Mouse (Mus musculus) megakaryocyte, embryonic 14.5 days (primary cell): Measurements from ENCODE around the gene Herpud1.

Source experiments
- FLI1 ChIP-seq: IDR thresholded peaks from 2 replicates; pipeline ENCODE4 v1.6.1; 2012; ENCODE audit warnings: low read length, inconsistent platforms, mixed read lengths
- GATA1 ChIP-seq: IDR thresholded peaks from 3 replicates; pipeline ENCODE4 v1.6.1; 2012; ENCODE audit warnings: mixed read lengths, low read length, inconsistent platforms, borderline replicate concordance

DNA sequence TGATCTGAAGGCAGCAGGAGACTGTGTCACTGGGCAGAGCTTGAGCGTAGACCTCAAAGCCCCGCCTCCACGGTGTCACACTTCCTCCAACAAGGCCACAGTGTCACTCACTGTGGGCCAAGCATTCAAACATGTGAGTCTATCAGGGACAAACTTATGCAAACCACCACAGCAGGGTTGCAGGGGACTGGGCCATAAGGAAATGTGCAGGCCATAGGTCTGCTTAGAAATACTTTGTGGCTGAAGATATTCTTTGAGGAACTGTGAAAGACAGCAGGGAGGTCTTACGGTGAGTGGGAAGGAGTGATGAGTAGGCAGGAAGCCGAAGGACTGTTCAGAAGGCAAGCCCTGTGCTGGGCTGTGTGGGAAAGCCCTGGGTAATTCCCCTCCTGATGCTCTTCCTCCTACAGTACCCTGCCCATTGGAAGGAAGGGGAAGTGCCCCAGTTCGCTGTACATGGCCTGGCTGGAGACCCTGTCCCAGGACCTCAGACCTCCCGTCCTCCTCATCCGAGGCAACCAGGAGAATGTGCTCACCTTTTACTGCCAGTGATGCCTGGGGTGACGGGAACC is 20.7 kb upstream of the Herpud1 start:
- TF ChIP-seq GATA1, result peak; percentile 32; the same call in 1 of the 3 replicates
- TF ChIP-seq FLI1, result no peak
